Mouse (Mus musculus) mouse trophoblast stem cell (cell line): Measurements from ENCODE around the gene B830017H08Rik.

Experiments used
- in situ Hi-C, 2 experiments: fragments of 300-500 bp; cut with MseI, MboI; formaldehyde crosslinking; loops; 2 replicates in 1 of 2; 3 replicates in 1 of 2; pipeline ENCODE4 v1.15.1; 2025

The B830017H08Rik gene

GRCm38 (mm10) chr16:17849486-17849885, 16.6 kb downstream of the B830017H08Rik start:
- in situ Hi-C loops, result no loop called here

- in situ Hi-C loops, result no loop called here
These were observed 18.4 kb downstream of the B830017H08Rik start for GRCm38 (mm10) chr16:17851331-17851730.

GRCm38 (mm10) chr16:17851860-17852259, 18.9 kb downstream of the B830017H08Rik start:
- in situ Hi-C loops, result no loop called here

GRCm38 (mm10) chr16:17853263-17853662, 20.3 kb downstream of the B830017H08Rik start:
- in situ Hi-C loops, result no loop called here

- in situ Hi-C loops, result no loop called here
These were observed 24.2 kb downstream of the B830017H08Rik start for GRCm38 (mm10) chr16:17857157-17857556.

GRCm38 (mm10) chr16:17858592-17858991, 25.7 kb downstream of the B830017H08Rik start:
- in situ Hi-C loops, result no loop called here

GRCm38 (mm10) chr16:17865293-17865692, 32.4 kb downstream of the B830017H08Rik start:
- in situ Hi-C loops, result no loop called here

GRCm38 (mm10) chr16:17865770-17866169, 32.8 kb downstream of the B830017H08Rik start:
- in situ Hi-C loops, result no loop called here

GRCm38 (mm10) chr16:17871248-17871647, 38.3 kb downstream of the B830017H08Rik start:
- in situ Hi-C loops, result no loop called here

GRCm38 (mm10) chr16:17872995-17873394, 40.1 kb downstream of the B830017H08Rik start:
- in situ Hi-C loops, result no loop called here

- in situ Hi-C loops, result no loop called here
These were observed 42.3 kb downstream of the B830017H08Rik start for GRCm38 (mm10) chr16:17875174-17875573.

- in situ Hi-C loops, result no loop called here
These were observed 43.2 kb downstream of the B830017H08Rik start for GRCm38 (mm10) chr16:17876096-17876495.

GRCm38 (mm10) chr16:17879571-17879970, 46.6 kb downstream of the B830017H08Rik start:
- in situ Hi-C loops, result no loop called here

GRCm38 (mm10) chr16:17882196-17882595, 49.3 kb downstream of the B830017H08Rik start:
- in situ Hi-C loops, result no loop called here

GRCm38 (mm10) chr16:17884116-17884515, 51.2 kb downstream of the B830017H08Rik start:
- in situ Hi-C loops, result no loop called here
